Mouse (Mus musculus) natural killer cell, adult 2 months (primary cell): Measurements from ENCODE around the gene Elfn2.

Experiments used
- DNase-seq, 2 experiments: peaks; one replicate each; pipeline ENCODE4 v3.0.0; 2022; ENCODE audit warnings: low spot score in 2 of 2

The Elfn2 gene

DNA sequence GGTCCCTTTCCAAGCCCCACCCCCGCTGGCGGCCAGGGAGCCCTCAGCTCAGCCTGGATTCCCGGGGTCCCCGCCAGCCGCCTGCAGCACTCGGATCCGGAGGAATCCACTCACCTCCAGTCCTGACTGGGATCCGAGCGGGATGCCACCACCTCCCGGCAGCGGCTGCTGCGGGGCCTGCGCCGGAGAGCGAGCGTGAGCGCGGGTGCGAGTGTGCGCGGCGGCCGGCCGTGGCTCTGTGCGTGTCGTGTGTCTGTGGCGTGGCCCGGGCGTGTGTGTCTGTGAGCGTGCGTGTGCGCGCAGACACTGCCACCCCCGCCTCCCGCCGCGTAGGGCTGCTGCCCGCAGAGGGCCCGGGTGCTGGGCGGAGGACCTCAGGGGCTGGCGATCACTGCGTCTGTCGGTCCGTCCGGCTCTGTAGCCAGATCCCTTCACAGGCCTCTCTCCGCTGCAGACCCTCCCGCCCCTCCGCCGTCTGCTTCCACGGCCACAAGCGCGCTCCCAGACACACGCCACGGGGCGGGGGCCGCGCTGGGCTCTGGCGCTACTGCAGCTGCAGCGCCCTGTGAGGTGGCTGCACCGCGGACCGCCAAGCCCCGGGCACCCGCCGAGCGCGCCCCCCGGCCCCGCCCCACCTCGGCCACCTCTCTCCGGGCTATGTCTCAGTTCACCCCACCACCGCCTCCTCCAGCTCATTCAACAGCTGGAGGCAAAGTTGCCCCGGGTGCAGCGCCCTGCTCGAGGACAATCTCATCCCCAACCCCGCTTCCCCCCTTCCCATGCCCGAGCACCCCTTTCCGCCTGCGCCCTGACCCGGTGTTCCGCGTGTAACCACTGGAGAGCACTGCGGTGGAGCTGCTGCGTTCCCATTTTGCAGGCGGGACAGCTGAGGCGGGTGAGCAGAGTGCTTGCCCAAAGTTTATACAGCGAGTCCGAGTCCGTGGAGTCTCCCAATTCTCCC lies at the start of gene Elfn2:
Gene Elfn2, minus strand, starts transcription at position 482 of the 961 bp plus-strand sequence.
- DNase-seq: no peak

DNA sequence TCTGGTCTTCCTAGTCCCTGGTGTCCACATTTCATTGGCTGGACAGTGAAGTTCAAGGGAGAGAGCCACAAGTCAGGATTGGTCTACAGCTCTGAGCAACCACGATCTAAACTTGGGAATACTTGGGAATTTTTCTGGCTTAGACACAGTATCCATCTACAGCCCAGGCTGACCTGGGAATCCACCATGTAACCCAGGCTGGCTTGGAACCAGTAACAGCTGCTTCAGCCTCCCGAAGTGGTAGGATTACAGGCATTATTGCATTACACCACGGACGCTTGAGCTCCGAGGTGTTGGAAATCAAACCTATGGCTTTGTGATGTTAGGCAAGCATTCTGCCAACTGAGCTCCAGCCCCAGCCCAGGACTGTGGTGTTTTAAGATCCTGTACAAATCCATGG lies 45.1 kb upstream of the Elfn2 start:
- no peak for DNase-seq

- no peak for DNase-seq
These were observed 44.6 kb upstream of the Elfn2 start for GRCm38 (mm10) chr15:78763210-78763609.

GRCm38 (mm10) chr15:78761112-78761511 lies 42.5 kb upstream of the Elfn2 start:
- no peak for DNase-seq

DNA sequence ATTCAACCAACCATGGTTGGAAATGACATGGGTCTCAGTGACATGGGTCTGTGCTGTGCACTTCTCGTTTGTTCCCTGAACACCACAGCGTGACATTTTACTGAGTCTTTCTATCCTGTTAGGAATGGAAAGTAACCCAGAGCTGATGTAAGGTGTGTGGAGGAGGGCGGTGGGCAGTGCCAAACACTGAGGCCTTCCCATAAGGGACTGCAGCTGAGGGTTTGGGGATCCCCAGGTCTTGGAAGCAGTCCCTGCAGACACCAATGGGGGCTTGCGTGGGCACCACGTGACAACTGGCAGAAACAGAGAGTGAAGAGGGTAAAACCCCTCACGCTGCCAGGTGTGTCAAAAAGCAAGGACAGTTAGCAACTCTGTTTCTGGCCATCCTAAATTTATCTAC lies 39.6 kb upstream of the Elfn2 start:
- DNase-seq: no peak

DNA sequence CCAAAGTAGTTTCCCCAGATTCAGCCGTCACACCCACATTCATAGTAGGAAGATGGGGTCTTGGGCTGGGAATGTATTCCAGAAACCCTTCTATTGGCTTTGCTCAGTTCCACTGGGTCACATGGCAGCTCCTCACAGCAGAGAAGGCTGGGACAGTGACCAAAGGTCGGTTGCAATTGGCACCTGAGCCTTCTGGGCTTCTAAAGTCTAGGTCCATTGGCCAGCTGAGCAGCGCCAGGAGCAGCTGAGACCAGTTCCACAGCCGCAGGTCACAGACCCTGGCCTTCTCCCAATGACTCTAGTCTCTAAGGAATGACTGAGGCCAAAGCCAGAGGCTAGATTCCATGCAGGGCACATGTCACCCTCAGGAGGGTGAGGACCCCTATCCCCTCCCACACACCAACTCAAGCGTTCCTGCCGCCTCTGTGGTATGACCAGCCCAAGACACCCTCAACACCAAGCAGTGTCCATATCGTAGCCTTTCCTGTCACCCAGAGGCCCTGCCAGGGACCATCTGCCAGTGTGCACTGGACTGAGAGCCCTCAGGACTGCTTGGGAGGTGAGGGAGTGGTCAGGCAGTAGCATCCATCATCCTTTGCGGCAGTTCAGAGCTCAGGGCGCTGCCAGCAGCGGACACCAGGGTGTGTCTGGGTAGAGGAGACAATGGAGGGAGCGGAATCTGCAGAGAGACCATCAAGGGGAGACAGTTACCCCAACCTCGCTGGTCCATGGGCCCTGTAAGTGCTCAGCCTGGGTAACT lies 37.6 kb upstream of the Elfn2 start:
- DNase-seq: no peak

DNA sequence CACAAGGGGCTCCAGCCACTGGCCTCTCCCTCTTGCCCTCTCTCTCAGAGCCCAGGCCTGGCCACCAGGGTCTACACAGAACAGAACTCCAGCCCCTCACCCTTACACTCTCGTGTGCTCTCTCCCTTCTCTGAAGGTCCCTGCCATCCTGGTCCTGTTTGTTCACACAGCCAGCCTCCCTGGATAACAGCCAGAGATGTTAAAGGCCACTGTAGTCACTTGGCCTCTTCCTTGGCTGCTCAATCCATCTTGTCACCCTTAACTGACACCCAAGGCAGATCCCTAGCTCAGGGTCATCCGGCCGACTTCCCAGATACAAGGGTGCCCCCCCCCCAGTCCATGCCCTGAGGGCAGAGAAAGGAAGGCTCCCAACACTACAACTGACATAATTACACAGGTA lies 36.7 kb upstream of the Elfn2 start:
- no peak for DNase-seq

GRCm38 (mm10) chr15:78754144-78754543 lies 35.6 kb upstream of the Elfn2 start:
- DNase-seq: no peak

GRCm38 (mm10) chr15:78752991-78753390 lies 34.4 kb upstream of the Elfn2 start:
- no peak for DNase-seq

GRCm38 (mm10) chr15:78750608-78751350 lies 32.2 kb upstream of the Elfn2 start:
- no peak for DNase-seq

- DNase-seq: no peak
These were observed 31.3 kb upstream of the Elfn2 start for GRCm38 (mm10) chr15:78749855-78750254.

DNA sequence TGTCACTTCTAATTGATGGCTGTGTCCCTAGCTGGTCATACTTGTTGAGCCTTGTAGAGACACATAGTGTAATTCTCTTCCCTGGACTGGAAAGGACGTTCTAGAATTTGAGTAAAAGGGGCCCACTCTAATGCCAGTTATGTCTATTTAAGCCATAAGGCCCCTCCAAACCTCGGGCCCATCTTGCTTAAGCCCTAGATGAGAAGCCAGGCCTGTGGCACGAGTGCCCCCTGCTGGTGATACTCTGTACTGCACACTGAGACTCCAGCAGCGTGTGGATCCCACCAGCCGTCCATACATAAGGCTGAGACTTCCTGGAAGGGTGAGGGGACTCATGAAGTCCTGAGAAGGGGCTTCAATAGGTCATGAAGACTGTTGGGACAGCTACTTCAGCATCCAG lies 25.6 kb upstream of the Elfn2 start:
- DNase-seq: peak; percentile 64 to 78

- DNase-seq: no peak
These were observed 24.3 kb upstream of the Elfn2 start for GRCm38 (mm10) chr15:78742831-78743230.

DNA sequence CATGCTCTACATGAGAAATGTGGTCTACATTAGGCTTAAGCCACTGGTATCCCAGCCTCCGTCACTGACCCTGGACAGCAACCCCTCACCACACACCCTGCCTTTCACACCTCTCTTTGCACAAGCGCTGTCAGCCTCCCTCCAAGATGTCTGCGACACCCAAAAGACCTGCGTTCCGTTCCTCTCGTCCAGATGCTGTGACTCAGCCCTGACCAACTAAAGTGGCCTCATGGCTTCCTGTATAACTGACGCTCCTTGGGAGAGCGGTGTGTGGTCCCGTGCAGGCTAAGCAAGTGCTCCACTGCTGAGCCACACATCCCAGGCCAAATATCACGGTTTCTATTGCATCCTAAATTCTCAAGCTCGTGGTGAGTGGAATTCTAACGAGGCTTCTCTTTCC lies 22.1 kb upstream of the Elfn2 start:
- no peak for DNase-seq

DNA sequence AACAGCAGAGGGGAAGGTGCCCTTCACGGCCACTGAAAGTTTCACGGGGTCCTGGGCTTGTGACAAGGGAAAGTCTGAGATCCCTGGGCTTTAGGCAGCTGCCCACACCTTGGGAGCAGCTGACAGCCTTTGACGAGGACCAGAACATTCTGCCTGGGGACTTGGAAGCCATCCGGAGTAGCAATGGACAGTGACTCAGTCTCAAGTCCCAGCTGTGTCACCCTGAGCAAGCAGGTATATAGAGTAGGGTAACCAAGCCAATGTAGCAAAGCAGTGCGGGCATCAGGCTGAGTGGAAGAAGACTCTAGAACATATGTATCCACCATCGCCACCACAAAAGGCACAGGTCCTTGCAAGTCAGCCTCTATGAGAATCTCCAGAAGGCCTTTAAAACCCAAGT lies 18.6 kb upstream of the Elfn2 start:
- no peak for DNase-seq

DNA sequence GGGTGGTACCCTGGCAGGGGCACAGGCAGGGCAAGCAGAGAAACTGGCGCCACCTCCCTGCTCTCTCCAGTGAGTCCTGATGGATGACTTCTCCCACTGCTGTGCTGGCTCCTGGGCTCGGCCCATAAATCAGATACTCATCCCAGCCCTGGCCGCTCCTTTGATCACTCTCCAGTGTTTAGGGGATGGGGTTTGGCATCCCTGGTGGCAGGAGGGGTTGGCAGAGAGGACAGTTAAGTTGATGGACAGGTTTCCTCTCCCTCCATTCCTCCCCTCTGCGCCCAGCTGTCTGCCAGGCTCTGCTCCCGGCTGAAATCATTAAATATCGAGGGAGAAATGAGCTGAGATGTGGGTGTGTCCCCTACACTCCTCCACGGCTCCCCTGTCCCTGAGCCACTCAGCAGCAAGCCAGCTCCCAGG lies 18.1 kb upstream of the Elfn2 start:
- DNase-seq: no peak

- DNase-seq: no peak
These were observed 17.6 kb upstream of the Elfn2 start for GRCm38 (mm10) chr15:78736181-78736579.

DNA sequence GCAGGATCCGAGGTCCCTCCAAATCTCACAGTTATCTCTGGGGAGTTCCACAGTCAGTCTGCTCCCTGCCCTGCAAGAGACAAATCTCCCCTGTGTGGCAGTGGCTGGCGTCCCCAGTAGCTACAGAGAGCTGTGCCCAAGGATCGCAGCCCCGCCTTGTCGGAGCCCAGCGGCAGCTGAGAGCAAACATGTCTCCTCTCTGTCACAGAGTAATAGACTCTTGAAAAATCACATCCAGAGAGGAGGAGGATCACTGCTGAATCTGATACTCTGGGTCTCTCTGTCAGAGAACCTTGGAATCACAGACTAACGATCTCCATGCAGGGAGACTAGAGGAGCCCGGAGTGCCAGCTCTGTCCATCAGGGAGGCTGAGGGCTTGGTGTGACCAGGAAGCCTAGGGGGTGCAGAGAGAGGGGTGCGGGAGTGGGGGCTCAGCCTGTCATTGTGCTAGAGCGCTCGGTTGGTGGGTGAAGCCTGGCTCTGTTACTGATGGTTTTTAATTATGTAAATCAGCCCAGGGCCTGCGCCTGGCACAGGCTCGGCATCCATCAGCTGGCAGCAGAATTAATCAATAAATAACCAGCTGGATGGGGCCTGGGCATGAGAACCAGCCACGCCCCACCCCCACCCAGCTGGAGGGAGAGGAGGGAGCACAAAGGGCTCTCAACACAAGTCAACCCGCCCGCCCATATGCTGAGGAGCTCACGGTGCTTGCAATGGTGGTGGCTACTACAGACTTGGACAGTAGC lies 17.0 kb upstream of the Elfn2 start:
- DNase-seq: no peak

DNA sequence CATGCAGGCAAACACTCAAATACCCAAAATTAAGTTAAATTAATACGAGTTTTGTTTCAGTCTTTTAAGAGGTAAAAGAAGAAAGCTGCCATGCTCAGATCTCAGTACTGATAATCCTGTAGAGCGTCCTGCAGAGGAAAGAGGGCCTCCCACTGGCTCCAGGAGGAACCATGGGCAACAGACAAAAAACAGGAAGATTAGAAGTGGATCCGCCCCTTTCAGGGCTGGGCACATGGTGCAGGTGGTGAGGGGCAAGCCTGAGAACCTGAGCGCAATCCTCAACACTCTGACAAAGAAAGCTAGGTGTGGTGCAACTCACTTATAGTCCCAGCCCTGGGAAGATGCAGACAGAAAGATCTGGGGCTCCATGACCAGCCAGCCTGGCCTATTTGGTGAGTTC lies 13.3 kb upstream of the Elfn2 start:
- DNase-seq: no peak

- DNase-seq: no peak
These were observed 11.9 kb upstream of the Elfn2 start for GRCm38 (mm10) chr15:78730315-78731049.

DNA sequence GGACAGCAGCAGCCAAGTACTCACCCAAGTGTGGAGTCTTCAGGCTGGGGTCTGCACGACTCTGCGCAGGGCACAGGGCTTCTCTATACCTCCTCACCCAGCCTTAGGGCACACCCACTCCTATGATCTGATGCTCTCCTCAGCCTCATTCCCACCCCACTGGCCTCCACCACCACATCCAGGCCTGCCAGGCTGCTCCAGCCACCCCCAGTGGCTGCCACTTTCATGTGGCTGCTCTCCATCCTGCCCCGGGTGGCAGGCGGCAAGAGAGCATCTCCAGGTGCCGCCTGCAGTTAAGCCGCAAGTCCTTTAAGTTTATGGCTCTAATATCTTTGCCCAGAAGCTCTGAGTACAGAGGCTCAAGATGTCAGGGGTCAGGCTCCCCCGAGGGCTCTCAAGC lies 8.1 kb upstream of the Elfn2 start:
- DNase-seq: no peak
